Mouse (Mus musculus): ENCODE data around the gene Mesd. TPM values are rescaled to one million over a fixed set of nuclear protein-coding genes. Genes with fewer than 3 reads are reported as not detected.

Mesd gene
- polyA plus RNA-seq (2016; fragmentation: Nextera tagmentation; extraction: Ambion mirVana), result 97.0 and 105 TPM in 2 replicates

DNA sequence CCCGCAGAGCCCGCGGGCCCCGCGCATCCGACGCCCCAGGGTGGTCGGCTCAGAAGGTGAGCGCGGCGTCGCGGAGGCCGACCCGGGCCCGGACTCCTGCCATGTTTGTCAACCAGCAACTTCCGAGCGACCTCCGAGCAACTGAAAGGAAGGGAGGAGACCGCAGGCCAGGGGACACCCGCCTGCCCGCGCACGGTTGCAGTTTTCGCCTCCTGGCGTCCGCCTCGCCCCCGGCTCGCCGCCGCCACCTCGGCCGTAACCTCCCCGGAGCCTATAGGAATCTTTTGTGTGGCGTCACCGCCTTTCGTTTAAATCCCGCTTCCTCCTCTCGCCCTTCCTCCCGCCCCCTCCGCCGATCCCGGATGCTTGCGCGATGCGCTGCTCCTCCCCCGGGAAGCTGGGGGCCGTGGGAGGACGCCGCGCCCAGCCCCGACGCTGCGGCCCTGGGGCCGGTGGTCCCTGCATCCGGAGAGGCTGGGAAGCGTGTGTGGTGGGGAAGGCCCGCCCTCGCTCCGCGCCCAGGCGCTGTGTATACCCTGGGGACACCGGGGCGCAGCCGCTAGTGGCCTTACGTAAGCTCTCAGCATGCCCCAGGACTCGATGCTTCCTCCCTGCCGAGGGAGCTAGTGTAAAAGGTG, at the start of gene Mesd, which contains the start of gene Tlnrd1:
TSS of gene Mesd (plus strand) at position 446 of the 638 bp plus-strand sequence.
TSS of gene Tlnrd1 (minus strand) at position 285 of the 638 bp plus-strand sequence.
- Histone ChIP-seq H3K36me3 (peaks cover 6% of the 10 kb centered on the region; the same call in 1 of the 2 replicates), H3K4me2 (peak within 1 kb of the TSS; percentile 97), H3K27ac (peak within 1 kb of the TSS; percentile 97), H3K4me3 (replicated peaks) (peak within 1 kb of the TSS; percentile 85), H3K9me3 (0 out of 2 replicates have a peak, but pooled peaks cover 5% of the 10 kb centered on the region), H3K4me1 (replicated peaks) (peaks cover 53% of the 10 kb centered on the region), H3K9ac (replicated peaks) (peak within 1 kb of the TSS; percentile 89), H3K27me3 (no peaks in the 10 kb centered on the region)
- peak; percentile 75 for ATAC-seq (ENCODE audit: insufficient number of reproducible peaks, insufficient read depth, low FRiP score, low TSS enrichment, low read depth)
- under 1% methylated on average over 60 of the region's 69 CpGs for WGBS

DNA sequence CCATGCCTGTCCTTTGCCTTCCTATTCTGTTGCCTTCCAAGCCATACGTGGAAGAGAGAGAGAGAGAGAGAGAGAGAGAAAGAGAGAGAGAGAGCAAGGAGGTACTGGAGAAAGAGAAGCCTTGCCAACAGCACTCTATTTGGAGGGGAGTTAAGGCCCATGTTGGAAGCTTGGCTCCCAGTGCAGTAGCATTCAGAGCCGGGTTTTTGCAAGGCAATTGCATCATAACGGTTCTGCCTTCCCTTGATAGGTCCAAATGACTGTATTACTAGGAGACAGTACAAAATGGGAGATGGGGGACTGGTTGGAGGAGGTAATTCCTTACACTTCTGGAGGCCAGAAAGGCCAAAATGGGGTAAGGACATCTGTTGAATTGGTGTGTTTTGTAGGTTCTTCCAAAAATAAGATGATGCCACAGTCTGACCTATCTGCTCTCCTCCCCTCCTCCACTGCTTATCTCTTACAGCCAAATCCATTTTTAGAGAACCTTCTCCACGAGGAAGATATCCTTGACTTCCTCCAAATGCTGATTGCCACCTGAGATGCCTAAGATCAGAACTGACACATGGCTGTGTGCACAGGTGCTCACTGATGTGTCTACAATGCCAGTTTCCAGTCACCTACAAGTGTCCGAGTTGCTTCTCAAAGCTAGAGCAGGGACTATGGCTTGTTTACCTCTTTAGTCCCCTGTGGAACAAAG, 45.6 kb upstream of the Mesd start:
- H3K9me3 ChIP-seq, result no peaks in the 10 kb centered on the region
- H3K27ac ChIP-seq, result no peak overlapping the region
- no peak overlapping the region for H3K9ac ChIP-seq (replicated peaks)
- H3K4me2 ChIP-seq, result no peak overlapping the region
- no peak for ATAC-seq (ENCODE audit: insufficient number of reproducible peaks, insufficient read depth, low FRiP score, low TSS enrichment, low read depth)
- no peaks in the 10 kb centered on the region for H3K4me1 ChIP-seq (replicated peaks)
- WGBS, result 82% methylated on average over 5 of the region's 5 CpGs
- H3K36me3 ChIP-seq, result no peaks in the 10 kb centered on the region
- H3K4me3 ChIP-seq (replicated peaks), result no peak overlapping the region
- no peaks in the 10 kb centered on the region for H3K27me3 ChIP-seq

DNA sequence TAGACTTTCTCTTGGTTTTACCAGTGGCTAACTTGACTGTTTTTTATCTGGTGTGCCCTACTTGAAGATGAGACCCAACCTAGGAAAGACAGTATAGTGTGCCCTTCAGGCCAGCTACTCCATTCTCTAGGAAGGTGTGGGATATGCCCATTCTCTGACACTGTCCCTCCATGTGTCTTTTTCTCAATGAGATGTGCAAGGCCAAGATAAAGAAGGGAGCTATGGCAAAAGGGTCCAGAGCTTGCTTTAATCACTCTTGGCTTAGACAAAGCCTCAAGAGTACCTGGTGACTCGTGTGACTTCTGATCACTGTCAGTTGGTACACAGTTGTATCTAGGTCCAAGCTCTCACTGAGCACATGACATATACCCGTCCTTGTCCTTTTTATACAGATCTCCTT, 44.2 kb upstream of the Mesd start:
- no peak overlapping the region for H3K4me3 ChIP-seq (replicated peaks)
- H3K9ac ChIP-seq (replicated peaks), result no peak overlapping the region
- no peak overlapping the region for H3K27ac ChIP-seq
- no peaks in the 10 kb centered on the region for H3K27me3 ChIP-seq
- ATAC-seq (ENCODE audit: insufficient number of reproducible peaks, insufficient read depth, low FRiP score, low TSS enrichment, low read depth), result no peak
- no peaks in the 10 kb centered on the region for H3K36me3 ChIP-seq
- WGBS, result 82% methylated on average over 2 of the region's 2 CpGs
- no peaks in the 10 kb centered on the region for H3K4me1 ChIP-seq (replicated peaks)
- no peaks in the 10 kb centered on the region for H3K9me3 ChIP-seq
- H3K4me2 ChIP-seq, result no peak overlapping the region

DNA sequence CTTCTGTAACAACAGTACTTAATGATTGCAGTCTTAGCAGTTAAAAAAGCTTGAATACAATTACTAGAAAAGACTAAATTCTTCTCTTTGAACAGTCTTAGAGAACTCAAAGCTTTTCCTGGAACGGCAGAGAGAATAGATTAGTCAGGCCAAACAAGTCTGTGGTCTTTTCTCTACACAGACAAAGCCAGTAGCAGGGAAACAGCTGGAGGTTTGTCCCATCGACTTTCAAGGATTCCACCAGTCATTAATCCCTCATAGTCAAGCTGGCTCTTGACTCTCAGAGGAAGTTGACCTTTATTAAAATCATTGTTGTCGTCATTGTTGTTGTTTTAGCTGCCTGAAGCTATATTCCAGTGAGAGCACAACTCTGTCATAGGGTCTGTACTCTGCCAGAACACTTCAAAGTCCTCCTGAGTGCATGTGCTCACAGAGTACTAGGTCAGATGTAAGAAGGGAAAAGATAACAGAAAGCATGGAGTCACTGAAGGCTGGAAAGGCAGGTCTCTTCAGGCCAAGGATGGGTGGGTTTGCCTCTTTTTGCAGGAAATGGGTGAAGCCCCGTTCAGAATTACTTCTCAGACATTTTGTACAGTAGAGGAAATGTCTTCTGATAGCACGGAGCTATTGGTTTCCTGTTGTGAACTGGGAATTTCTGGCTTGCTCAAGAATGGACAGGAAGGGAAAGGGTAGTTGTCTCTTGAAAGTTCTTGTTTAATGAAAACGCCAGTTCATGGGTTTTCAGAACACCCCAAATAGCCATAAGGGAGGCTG, 41.6 kb upstream of the Mesd start:
- Histone ChIP-seq H3K4me2 (no peak overlapping the region), H3K9me3 (no peaks in the 10 kb centered on the region), H3K4me3 (replicated peaks) (no peak overlapping the region), H3K4me1 (replicated peaks) (peaks cover 13% of the 10 kb centered on the region), H3K9ac (replicated peaks) (no peak overlapping the region), H3K27ac (no peak overlapping the region; the same call in 1 of the 2 replicates), H3K27me3 (no peaks in the 10 kb centered on the region), H3K36me3 (no peaks in the 10 kb centered on the region)
- no peak for ATAC-seq (ENCODE audit: insufficient number of reproducible peaks, insufficient read depth, low FRiP score, low TSS enrichment, low read depth)
- WGBS, result 78% methylated on average over 6 of the region's 6 CpGs

DNA sequence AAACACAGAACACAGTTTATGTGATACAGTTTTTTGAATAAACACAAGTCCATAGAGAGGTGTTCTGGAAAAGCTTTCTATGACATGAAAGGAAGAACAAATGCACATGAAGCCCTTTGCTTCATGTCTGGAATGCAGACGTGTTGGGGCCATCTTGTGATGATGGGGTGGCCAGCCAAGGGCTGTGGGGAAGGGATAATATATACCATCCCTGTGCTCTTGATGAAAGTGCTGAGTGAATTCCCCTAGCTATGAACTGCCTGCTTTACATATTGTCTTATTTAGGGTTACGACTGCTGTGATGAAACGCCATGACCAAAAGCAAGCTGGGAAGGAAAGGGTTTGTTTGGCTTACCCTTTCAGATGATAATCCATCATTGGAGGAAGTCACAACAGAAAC, 39.5 kb upstream of the Mesd start:
- H3K27me3 ChIP-seq, result no peaks in the 10 kb centered on the region
- H3K9ac ChIP-seq (replicated peaks), result no peak overlapping the region
- no peak overlapping the region for H3K27ac ChIP-seq
- WGBS, result 71% methylated on average over 3 of the region's 3 CpGs
- no peak overlapping the region for H3K4me3 ChIP-seq (replicated peaks)
- H3K36me3 ChIP-seq, result no peaks in the 10 kb centered on the region
- H3K4me2 ChIP-seq, result no peak overlapping the region
- peaks cover 19% of the 10 kb centered on the region for H3K4me1 ChIP-seq (replicated peaks)
- ATAC-seq (ENCODE audit: insufficient number of reproducible peaks, insufficient read depth, low FRiP score, low TSS enrichment, low read depth), result no peak
- H3K9me3 ChIP-seq, result no peaks in the 10 kb centered on the region

DNA sequence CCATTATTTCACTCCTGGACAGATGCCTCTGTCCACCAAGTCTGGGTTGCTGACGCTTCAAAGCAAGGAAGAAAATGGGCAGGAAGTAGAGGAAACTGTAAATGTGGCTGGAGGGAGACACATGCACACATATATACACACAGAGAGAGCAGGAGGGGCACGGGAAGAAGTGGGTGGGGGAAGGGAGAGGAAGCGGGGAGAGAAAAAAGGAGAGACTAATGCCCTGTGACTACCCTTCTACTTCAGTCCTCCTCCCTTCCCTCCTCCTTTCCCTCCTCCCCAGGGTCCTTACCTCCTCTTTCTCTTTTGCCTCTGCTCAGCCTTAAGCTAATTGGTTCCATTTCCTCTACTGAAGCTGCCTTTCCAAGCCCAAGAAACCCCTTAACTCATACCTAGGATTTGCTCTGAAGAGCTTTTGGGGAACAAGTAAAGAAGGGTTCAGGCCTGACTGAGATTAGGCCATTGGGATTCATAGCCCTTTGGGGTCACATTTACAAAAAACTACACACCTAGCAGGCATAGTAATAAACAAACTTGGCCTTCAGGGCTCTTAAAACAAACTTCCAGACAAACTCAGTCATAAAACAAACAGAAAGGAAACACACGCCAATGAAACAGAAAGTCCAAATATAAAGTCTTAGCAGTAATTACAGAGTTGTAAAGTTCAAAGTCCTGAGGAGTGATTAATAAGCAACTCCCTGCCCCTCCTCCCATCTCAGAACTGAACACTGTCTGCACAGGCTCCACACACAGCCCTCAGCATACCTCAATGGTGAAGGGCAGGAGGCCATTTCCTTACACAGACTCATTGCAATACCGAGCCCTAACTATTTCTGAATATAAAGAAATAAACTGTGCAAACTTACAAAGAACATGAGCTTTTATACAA, 36.8 kb upstream of the Mesd start:
- Histone ChIP-seq H3K27ac (peak overlapping the region; percentile 82), H3K4me3 (replicated peaks) (no peak overlapping the region), H3K27me3 (no peaks in the 10 kb centered on the region), H3K4me1 (replicated peaks) (peaks cover 21% of the 10 kb centered on the region), H3K36me3 (no peaks in the 10 kb centered on the region), H3K9me3 (no peaks in the 10 kb centered on the region), H3K4me2 (peak overlapping the region; percentile 23; the same call in 1 of the 2 replicates), H3K9ac (replicated peaks) (no peak overlapping the region)
- 12% methylated on average over 5 of the region's 5 CpGs for WGBS
- ATAC-seq (ENCODE audit: insufficient number of reproducible peaks, insufficient read depth, low FRiP score, low TSS enrichment, low read depth), result peak; percentile 94

DNA sequence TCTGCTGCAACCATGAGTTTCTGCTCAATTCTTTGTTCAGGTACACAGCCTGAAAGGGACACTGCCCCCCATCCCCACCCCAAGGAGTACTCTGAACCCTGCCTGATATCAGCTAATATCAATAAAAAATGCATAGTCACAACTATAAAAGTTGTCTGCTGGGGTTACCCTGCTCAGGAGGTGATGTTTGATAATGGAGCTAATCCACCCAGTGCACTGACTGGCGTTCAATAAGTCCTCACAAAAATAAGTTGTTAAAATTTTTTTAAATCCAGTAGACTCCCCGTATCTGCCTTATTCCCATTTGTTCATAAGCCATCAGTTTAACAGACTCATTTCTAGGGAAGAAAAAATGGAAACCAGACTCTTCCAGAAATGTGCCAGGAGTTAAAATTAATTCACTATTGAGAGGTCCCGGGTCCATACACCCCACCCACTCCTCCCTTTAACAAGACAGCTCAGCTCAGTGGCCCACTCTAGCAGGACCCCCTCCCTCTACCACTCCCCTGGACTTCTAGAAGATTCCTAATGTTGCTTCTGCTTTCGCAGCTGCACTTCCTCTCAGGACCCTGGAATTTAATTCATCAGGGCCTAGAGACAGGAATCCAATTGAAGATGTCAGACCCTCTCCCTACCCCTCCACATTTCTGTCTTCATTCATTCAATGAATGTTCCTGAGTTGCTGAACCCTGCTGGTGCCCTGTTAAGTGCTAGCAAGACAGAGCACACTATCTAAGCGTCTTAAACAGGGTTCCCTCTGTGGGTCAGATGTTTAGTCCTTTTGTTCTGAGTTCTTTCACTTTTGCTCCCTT, 32.5 kb upstream of the Mesd start:
- Histone ChIP-seq H3K36me3 (no peaks in the 10 kb centered on the region), H3K4me3 (replicated peaks) (no peak overlapping the region), H3K4me2 (no peak overlapping the region), H3K4me1 (replicated peaks) (peaks cover 23% of the 10 kb centered on the region), H3K27me3 (no peaks in the 10 kb centered on the region), H3K27ac (no peak overlapping the region), H3K9ac (replicated peaks) (no peak overlapping the region), H3K9me3 (no peaks in the 10 kb centered on the region)
- ATAC-seq (ENCODE audit: insufficient number of reproducible peaks, insufficient read depth, low FRiP score, low TSS enrichment, low read depth), result no peak
- WGBS, result 62% methylated on average over 5 of the region's 5 CpGs

DNA sequence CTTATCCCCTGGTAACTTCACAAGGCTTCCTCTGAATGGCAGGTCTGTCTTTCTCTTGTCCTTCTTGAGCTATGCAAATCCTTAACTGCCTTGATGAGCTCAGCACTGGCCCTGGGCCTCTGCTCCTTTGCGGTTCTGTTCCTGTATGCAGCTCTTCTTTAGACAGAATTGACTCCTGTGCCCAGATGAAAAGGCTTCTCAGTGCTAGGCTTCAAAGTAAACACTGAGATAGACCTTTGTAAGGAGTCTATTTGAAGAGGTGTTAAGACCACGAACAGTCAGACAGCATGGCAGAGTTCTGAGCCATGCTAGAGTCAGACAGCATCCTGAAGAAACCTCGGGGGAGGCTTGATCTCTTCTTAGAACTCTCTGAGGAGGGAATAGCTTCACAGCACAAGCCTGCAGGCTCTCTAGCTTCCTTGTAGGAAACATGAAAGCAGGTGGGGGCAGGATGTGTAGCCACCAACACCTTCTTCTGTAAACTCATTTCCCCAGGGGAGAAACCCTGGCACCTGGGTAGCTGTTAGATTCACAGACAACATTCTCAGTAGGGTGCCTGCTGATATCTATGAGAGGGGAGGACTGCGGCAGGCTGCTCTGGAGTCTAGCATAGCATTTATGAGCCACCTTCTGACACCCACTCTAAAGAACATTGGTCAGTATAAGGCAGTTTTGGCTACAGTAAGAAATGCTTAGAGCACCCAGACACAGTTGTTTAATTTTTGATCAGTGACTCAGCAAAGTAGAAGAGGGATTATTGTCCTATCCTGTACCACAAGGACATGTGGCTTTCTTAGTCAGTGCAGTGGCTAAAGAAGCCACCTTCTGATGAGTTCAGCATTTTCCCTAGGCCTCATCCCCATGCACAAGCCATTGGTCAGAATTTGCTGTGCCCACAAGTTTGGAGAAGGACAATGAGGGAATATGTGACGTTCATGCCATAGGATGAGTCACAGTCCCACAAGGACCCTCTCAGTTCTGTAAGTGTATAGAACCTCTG, 31.6 kb upstream of the Mesd start:
- 40% methylated on average over 5 of the region's 5 CpGs for WGBS
- Histone ChIP-seq H3K4me2 (no peak overlapping the region), H3K9me3 (no peaks in the 10 kb centered on the region), H3K4me1 (replicated peaks) (peaks cover 14% of the 10 kb centered on the region), H3K9ac (replicated peaks) (no peak overlapping the region), H3K27ac (no peak overlapping the region), H3K27me3 (no peaks in the 10 kb centered on the region), H3K4me3 (replicated peaks) (no peak overlapping the region), H3K36me3 (no peaks in the 10 kb centered on the region)
- no peak for ATAC-seq (ENCODE audit: insufficient number of reproducible peaks, insufficient read depth, low FRiP score, low TSS enrichment, low read depth)

DNA sequence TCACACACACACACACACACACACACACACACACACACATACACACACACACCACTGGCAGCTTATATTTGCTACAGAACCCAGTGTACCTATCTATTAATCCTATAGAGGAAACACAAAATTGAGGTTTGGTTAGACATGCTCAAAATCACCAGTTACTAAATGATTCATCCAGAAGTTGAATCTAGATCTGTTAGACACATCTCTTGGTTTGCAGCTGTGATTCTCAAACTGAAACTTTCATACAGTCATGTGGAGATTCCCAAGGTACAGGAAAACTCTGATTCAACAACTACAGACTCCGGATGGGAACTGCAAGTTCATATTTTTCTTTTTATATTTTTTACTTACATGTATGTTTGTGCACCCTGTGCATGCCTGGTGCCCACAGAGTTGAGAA, 29.1 kb upstream of the Mesd start:
- no peak overlapping the region for H3K27ac ChIP-seq
- peaks cover 7% of the 10 kb centered on the region for H3K4me1 ChIP-seq (replicated peaks)
- no peak overlapping the region for H3K9ac ChIP-seq (replicated peaks)
- WGBS, result 92% methylated on average over 1 of the region's 1 CpGs
- H3K4me2 ChIP-seq, result no peak overlapping the region
- no peaks in the 10 kb centered on the region for H3K27me3 ChIP-seq
- no peaks in the 10 kb centered on the region for H3K36me3 ChIP-seq
- H3K4me3 ChIP-seq (replicated peaks), result no peak overlapping the region
- no peaks in the 10 kb centered on the region for H3K9me3 ChIP-seq
- ATAC-seq (ENCODE audit: insufficient number of reproducible peaks, insufficient read depth, low FRiP score, low TSS enrichment, low read depth), result no peak
